Mouse (Mus musculus) hindbrain, embryonic 11.5 days (tissue): ENCODE measurements around the gene Tmem243. TPM values are rescaled to one million over a fixed set of nuclear protein-coding genes. Genes with fewer than 3 reads are reported as not detected.

Source experiments
- ATAC-seq: fragments of 200-750 bp; cut with Nextera tagmentation; 2 replicates; pipeline ENCODE4 v1.8.0; 2017; ENCODE audit warnings: mild to moderate bottlenecking, moderate TSS enrichment, moderate library complexity; ENCODE audit not compliant: low FRiP score
- DNase-seq: peaks from one replicate; pipeline ENCODE4 v3.0.0-alpha.2; 2015; ENCODE audit warnings: low spot score
- H3K27ac ChIP-seq: fragments of 300-500 bp; sonication (generic); 2 replicates; pipeline ENCODE4 v1.5.1; 2014; ENCODE audit warnings: mild to moderate bottlenecking, low read depth, low read length
- H3K27me3 ChIP-seq: fragments of 300-500 bp; sonication (generic); 2 replicates; pipeline ENCODE4 v1.6.1; 2014; ENCODE audit warnings: mild to moderate bottlenecking, low read length, moderate library complexity, mixed read lengths; ENCODE audit not compliant: control insufficient read depth, insufficient read depth
- H3K36me3 ChIP-seq: fragments of 300-500 bp; sonication (generic); 2 replicates; pipeline ENCODE4 v1.6.1; 2014; ENCODE audit warnings: mild to moderate bottlenecking, low read length, moderate library complexity, mixed read lengths; ENCODE audit not compliant: control insufficient read depth, insufficient read depth
- H3K4me1 ChIP-seq: fragments of 300-500 bp; sonication (generic); replicated peaks from 2 replicates; pipeline ENCODE4 v1.6.1; 2014; ENCODE audit warnings: low read length, mixed read lengths; ENCODE audit not compliant: control insufficient read depth, insufficient read depth
- H3K4me2 ChIP-seq: fragments of 300-500 bp; sonication (generic); replicated peaks from 2 replicates; pipeline ENCODE4 v1.6.1; 2014; ENCODE audit warnings: mild to moderate bottlenecking, low read depth, low read length
- H3K4me3 ChIP-seq: fragments of 300-500 bp; sonication (generic); 2 replicates; pipeline ENCODE4 v1.5.1; 2014; ENCODE audit warnings: low read depth, low read length
- H3K9ac ChIP-seq: fragments of 300-500 bp; sonication (generic); 2 replicates; pipeline ENCODE4 v1.6.1; 2014; ENCODE audit warnings: low read depth, low read length
- H3K9me3 ChIP-seq: fragments of 300-500 bp; sonication (generic); 2 replicates; pipeline ENCODE4 v1.6.1; 2016; ENCODE audit warnings: low read length; ENCODE audit not compliant: control insufficient read depth
- WGBS: fragments of 180-500 bp; shearing (Covaris S2); extraction: QIAGEN DNeasy Blood & Tissue Kit; methylation state at CpG from one replicate; pipeline ENCODE4 v1.1.7; 2014; 5-methylcytosine and 5-hydroxymethylcytosine counted together
- polyA plus RNA-seq: library from polyadenylated mRNA; unstranded; fragments of >200 nt; fragmentation: Nextera tagmentation; extraction: Ambion mirVana; gene quantifications from 2 replicates; pipeline ENCODE4 v1.2.1, GENCODE M21; 2014

Gene Tmem243
- polyA plus RNA-seq, 1 experiment from 2014 or later = 23.9 TPM

DNA sequence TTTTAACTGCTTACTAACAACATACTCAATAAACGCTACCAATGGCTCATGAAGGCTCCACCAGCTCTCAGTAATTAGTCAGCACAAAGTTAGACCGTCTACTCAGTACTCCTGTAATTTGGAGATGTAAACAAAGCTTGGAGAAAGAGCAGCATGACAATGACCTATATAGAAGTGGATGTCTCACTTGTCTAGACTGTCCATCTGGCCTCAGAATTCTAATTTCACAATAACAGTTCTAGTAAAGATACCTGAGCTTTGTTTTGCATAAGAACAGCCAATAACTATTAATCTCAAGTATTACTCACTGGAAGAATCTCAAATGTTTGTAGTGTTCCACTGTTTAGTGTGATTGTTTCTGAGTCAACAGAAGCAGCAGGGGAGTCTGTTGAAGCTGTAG, 23.7 kb downstream of the Tmem243 start:
- no peak overlapping the region for H3K27ac ChIP-seq

GRCm38 (mm10) chr5:9128566-9128965, 28.1 kb downstream of the Tmem243 start:
- DNase-seq (no peak), ATAC-seq (no peak)
- H3K27me3 ChIP-seq = no peaks in the 10 kb centered on the region
- H3K9ac ChIP-seq = no peak overlapping the region
- no peaks in the 10 kb centered on the region for H3K9me3 ChIP-seq
- no peak overlapping the region for H3K4me3 ChIP-seq
- WGBS = 90% methylated on average over 12 of the region's 12 CpGs
- no peaks in the 10 kb centered on the region for H3K4me1 ChIP-seq
- H3K27ac ChIP-seq = no peak overlapping the region
- peaks cover 13% of the 10 kb centered on the region for H3K36me3 ChIP-seq
- no peak overlapping the region for H3K4me2 ChIP-seq

More for the DNA sequence above, 23.7 kb downstream of the Tmem243 start:
- no peak overlapping the region for H3K9ac ChIP-seq
- H3K4me3 ChIP-seq = no peak overlapping the region
- H3K36me3 ChIP-seq = peaks cover 22% of the 10 kb centered on the region
- no peak overlapping the region for H3K4me2 ChIP-seq
- DNase-seq = no peak
- no peak for ATAC-seq
- WGBS = 83% methylated on average over 2 of the region's 2 CpGs
- no peaks in the 10 kb centered on the region for H3K4me1 ChIP-seq
- no peaks in the 10 kb centered on the region for H3K27me3 ChIP-seq
- H3K9me3 ChIP-seq = no peaks in the 10 kb centered on the region

- H3K9ac ChIP-seq = no peak overlapping the region
- no peak overlapping the region for H3K4me2 ChIP-seq
- DNase-seq (no peak), ATAC-seq (no peak)
- no peaks in the 10 kb centered on the region for H3K27me3 ChIP-seq
- no peaks in the 10 kb centered on the region for H3K4me1 ChIP-seq
- H3K27ac ChIP-seq = no peak overlapping the region
- H3K9me3 ChIP-seq = no peaks in the 10 kb centered on the region
- peaks cover 8% of the 10 kb centered on the region; the same call in 1 of the 2 replicates for H3K36me3 ChIP-seq
- WGBS = 89% methylated on average over 7 of the region's 7 CpGs
- no peak overlapping the region for H3K4me3 ChIP-seq
Measured at GRCm38 (mm10) chr5:9131786-9132185, 31.3 kb downstream of the Tmem243 start.

DNA sequence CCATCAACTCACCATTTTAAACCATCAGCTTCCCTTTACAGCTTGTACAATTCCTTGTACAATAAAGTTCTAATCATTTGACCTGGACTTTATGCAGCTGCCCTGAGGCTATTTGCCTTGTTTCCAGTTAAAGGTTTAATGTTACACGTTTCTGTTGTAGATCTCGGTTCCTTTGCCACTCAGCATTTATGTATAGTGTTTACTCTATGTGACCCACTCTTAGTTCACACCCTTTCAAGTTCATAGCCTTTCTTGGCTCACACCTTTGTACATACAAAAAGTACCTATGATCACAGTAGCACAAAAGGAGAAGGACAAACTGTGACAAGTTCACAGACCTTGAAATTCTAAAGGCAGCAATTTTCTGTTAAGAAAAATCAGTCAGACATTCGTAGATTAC, 35.1 kb downstream of the Tmem243 start:
- Histone ChIP-seq H3K27ac (no peak overlapping the region), H3K36me3 (peaks cover 2% of the 10 kb centered on the region; the same call in 1 of the 2 replicates), H3K27me3 (no peaks in the 10 kb centered on the region), H3K4me3 (no peak overlapping the region), H3K4me1 (no peaks in the 10 kb centered on the region), H3K4me2 (no peak overlapping the region), H3K9ac (no peak overlapping the region), H3K9me3 (no peaks in the 10 kb centered on the region)
- DNase-seq = no peak
- no peak for ATAC-seq
- 81% methylated on average over 3 of the region's 3 CpGs for WGBS

DNA sequence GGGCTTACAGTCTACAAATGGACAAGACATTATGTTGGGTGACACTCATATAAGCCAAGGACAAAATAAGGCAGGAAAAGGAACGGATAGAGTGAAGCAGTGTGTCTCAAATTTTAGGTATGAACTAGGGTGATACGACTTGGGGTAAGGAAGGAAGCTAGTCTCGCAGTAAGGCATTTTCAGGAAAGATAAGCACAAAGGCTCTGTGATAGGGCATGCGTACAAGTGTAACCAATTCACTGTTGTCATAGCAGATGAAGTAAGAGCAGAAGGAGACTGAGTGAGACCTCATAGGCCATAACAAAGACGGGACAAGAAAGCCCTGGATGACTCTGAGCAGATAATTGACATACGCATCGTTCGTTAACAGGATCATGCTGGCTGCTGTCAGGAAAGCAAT, 40.3 kb downstream of the Tmem243 start:
- H3K4me3 ChIP-seq = no peak overlapping the region

GRCm38 (mm10) chr5:9142376-9142775, 41.9 kb downstream of the Tmem243 start:
- Histone ChIP-seq H3K36me3 (no peaks in the 10 kb centered on the region), H3K4me1 (no peaks in the 10 kb centered on the region), H3K27ac (no peak overlapping the region), H3K4me2 (no peak overlapping the region), H3K9ac (no peak overlapping the region), H3K4me3 (no peak overlapping the region), H3K9me3 (no peaks in the 10 kb centered on the region), H3K27me3 (no peaks in the 10 kb centered on the region)
- DNase-seq = no peak
- WGBS = 92% methylated on average over 6 of the region's 6 CpGs
- ATAC-seq = no peak

More for the DNA sequence above, 40.3 kb downstream of the Tmem243 start:
- DNase-seq = no peak
- H3K9ac ChIP-seq = no peak overlapping the region
- no peaks in the 10 kb centered on the region for H3K9me3 ChIP-seq
- WGBS = 92% methylated on average over 8 of the region's 8 CpGs
- H3K27me3 ChIP-seq = no peaks in the 10 kb centered on the region
- H3K4me2 ChIP-seq = no peak overlapping the region
- ATAC-seq = no peak
- H3K36me3 ChIP-seq = peaks cover under 1% of the 10 kb centered on the region; the same call in 1 of the 2 replicates
- no peak overlapping the region for H3K27ac ChIP-seq
- no peaks in the 10 kb centered on the region for H3K4me1 ChIP-seq

GRCm38 (mm10) chr5:9149273-9149850, 48.9 kb downstream of the Tmem243 start:
- Histone ChIP-seq H3K4me3 (no peak overlapping the region), H3K9me3 (no peaks in the 10 kb centered on the region), H3K4me1 (no peaks in the 10 kb centered on the region), H3K36me3 (no peaks in the 10 kb centered on the region), H3K27ac (no peak overlapping the region), H3K27me3 (no peaks in the 10 kb centered on the region), H3K9ac (no peak overlapping the region), H3K4me2 (no peak overlapping the region)
- no peak for ATAC-seq
- DNase-seq = no peak
- 94% methylated on average over 8 of the region's 8 CpGs for WGBS

GRCm38 (mm10) chr5:9156746-9157145, 56.3 kb downstream of the Tmem243 start:
- H3K27ac ChIP-seq = no peak overlapping the region
- no peak overlapping the region for H3K4me3 ChIP-seq

GRCm38 (mm10) chr5:9157336-9157735, 56.9 kb downstream of the Tmem243 start:
- H3K4me2 ChIP-seq = no peak overlapping the region
- H3K9ac ChIP-seq = no peak overlapping the region
- H3K27ac ChIP-seq = no peak overlapping the region
- no peak for ATAC-seq
- no peaks in the 10 kb centered on the region for H3K4me1 ChIP-seq
- no peaks in the 10 kb centered on the region for H3K36me3 ChIP-seq
- no peak overlapping the region for H3K4me3 ChIP-seq
- no peaks in the 10 kb centered on the region for H3K27me3 ChIP-seq
- DNase-seq = no peak
- H3K9me3 ChIP-seq = no peaks in the 10 kb centered on the region
- 78% methylated on average over 1 of the region's 1 CpGs for WGBS

More at GRCm38 (mm10) chr5:9156746-9157145, 56.3 kb downstream of the Tmem243 start:
- no peak for DNase-seq
- H3K4me1 ChIP-seq = no peaks in the 10 kb centered on the region
- no peak overlapping the region for H3K4me2 ChIP-seq
- H3K9me3 ChIP-seq = no peaks in the 10 kb centered on the region
- H3K9ac ChIP-seq = no peak overlapping the region
- no peaks in the 10 kb centered on the region for H3K36me3 ChIP-seq
- no peaks in the 10 kb centered on the region for H3K27me3 ChIP-seq
- ATAC-seq = no peak
